Mouse (Mus musculus) brain, embryonic 14.5 days (tissue): ENCODE data around the gene Trim31.

Experiments
- CTCF ChIP-seq: fragments of 200-500 bp; IDR thresholded peaks from 2 replicates; pipeline ENCODE4 v1.5.1; 2012; ENCODE audit warnings: inconsistent platforms, mild to moderate bottlenecking, moderate library complexity, borderline replicate concordance; ENCODE audit not compliant: insufficient read depth, insufficient read length; ENCODE audit errors: extremely low read depth
- POLR2A ChIP-seq: fragments of 200-500 bp; IDR thresholded peaks from 2 replicates; pipeline ENCODE4 v1.6.1; 2012; ENCODE audit warnings: mild to moderate bottlenecking, inconsistent platforms, borderline replicate concordance; ENCODE audit not compliant: poor library complexity, insufficient read depth, insufficient read length, severe bottlenecking; ENCODE audit errors: extremely low read depth

DNA sequence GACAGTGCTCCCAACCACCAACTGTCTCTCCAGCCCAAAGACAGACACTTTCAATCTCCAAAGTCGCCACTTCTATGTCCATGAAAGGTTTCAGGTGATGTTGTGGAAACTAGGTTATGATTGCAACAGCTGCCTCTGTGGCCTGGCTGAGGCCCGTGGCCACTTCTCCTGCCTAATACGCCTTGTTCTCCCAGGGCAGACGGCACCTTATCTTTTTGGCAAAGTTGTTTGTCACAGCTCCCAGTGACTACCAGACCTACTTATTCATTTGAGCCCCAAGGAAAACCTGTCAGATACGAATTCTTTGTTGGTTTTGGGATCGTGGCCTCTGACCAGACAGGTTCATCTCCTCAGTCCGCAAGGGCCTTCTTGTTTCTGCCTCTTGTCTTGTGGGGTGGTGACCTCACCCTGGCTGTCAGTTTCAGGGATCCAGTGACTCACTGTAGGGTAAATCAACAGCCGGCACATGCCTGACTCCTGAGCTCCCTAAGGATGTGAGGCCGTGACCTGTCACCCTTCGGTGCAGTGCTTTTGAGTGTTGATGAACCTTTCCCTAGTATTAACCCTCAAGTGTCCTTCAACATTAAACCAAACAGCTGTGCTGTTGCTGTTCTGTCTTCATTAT lies 29.7 kb downstream of the Trim31 start:
- TF ChIP-seq POLR2A (no peak), CTCF (no peak)
